Mouse (Mus musculus): ENCODE data around the gene Map3k9.

- TF ChIP-seq POLR2A (IDR thresholded peaks at IDR 0.05; ENCODE audit: extremely low read depth, insufficient read depth, low read length) (no peak), CTCF (IDR thresholded peaks at IDR 0.05; ENCODE audit: low read depth, low read length) (no peak)
Measured at GRCm38 (mm10) chr12:81810417-81810816, 29.4 kb upstream of the Map3k9 start.
